Mouse (Mus musculus): ENCODE measurements around the gene Inka2. TPM values are rescaled to one million over a fixed set of nuclear protein-coding genes. Genes with fewer than 3 reads are reported as not detected.

Gene Inka2
- total RNA-seq, 2 experiments from 2014 or later, result 109 to 110 TPM

GRCm38 (mm10) chr3:105760063-105760462 is 55.7 kb downstream of the Inka2 start:
- intact Hi-C loops (cut with DNase I), result loop anchor here (5.0 kb wide), 1 partner anchor 117 kb away; no protein-coding TSS in a partner anchor
- no peak for DNase-seq (ENCODE audit: low spot score in 2 of 2)

GRCm38 (mm10) chr3:105763132-105763851 is 58.9 kb downstream of the Inka2 start:
- no peak for DNase-seq (ENCODE audit: low spot score in 2 of 2)
- intact Hi-C loops (cut with DNase I), result loop anchor here (5.0 kb wide), 1 partner anchor 114 kb away; no protein-coding TSS in a partner anchor

GRCm38 (mm10) chr3:105768529-105768928 is 64.1 kb downstream of the Inka2 start:
- intact Hi-C loops (cut with DNase I), result no loop called here

GRCm38 (mm10) chr3:105769380-105769779 is 65.0 kb downstream of the Inka2 start:
- intact Hi-C loops (cut with DNase I), result no loop called here

More at GRCm38 (mm10) chr3:105768529-105768928, 64.1 kb downstream of the Inka2 start:
- no peak for DNase-seq (ENCODE audit: low spot score in 2 of 2)

More at GRCm38 (mm10) chr3:105769380-105769779, 65.0 kb downstream of the Inka2 start:
- DNase-seq (ENCODE audit: low spot score in 2 of 2), result no peak

Other genes with a start within 250 kb of the Inka2 start
- 10 to 100 TPM; 10.8 to 11.8 TPM for gene Ddx20, start 17.0 kb upstream of the Inka2 start, total RNA-seq (2021)
- 10 to 100 TPM; 71.5 to 76.4 TPM for gene Rap1a, start 96.7 kb downstream of the Inka2 start, total RNA-seq (2021)
- gene Adora3, start 166.3 kb downstream of the Inka2 start, total RNA-seq (2021), result 1 to 10 TPM; 1.2 to 1.5 TPM
- under 1 TPM in 1 of 2 experiments, not detected in 1; 0.69 TPM for gene Tmigd3, start 166.3 kb downstream of the Inka2 start, total RNA-seq (2021)
- gene I830077J02Rik, start 228.1 kb downstream of the Inka2 start, total RNA-seq (2021), result under 1 TPM; 0.44 to 0.78 TPM

All from left cerebral cortex, postnatal 25 days (tissue).